Mouse (Mus musculus): ENCODE data around the gene Engase. TPM values are rescaled to one million over a fixed set of nuclear protein-coding genes. Genes with fewer than 3 reads are reported as not detected.

The Engase gene
- total RNA-seq, 2 experiments from 2014 or later, result 1.3 to 5.5 TPM

DNA sequence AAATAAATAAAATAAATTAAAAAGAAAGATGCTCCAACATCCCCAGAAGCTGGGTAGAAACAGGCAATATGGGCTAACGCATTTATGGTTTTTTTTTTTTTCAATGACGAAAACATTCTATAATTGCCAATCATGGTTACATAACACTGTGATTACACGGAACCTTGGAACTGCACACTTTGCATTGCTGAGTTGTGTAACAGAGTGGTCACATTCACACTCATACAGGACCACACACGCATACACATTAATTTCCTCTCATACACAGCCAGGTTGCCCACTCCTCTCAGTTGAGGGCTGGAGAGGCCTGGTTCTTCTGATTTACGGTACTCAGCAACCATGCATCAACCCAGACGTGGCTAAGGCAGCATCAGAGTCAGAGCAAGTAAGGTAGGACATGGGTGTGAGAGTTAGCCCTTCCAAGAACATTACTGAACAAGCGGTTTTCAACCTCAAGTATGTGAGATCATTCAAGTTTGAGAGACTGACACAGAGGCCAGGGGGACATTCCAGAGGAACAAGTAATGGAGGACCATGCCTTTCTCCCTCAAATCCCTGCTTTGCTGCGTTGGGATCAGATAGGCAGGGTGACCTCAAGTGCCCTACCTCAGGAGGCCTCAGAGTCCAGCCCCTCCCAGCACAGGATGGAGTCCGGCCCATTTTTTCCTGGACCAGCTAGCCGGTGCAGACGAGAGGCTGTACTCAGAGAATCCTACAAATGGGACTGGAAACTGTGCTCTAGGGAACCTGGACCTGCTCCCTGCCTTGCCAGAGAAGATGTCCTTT, 22.6 kb upstream of the Engase start:
- ATAC-seq (ENCODE audit: poor library complexity, severe bottlenecking), result 0 out of 2 replicates have a peak, but pooled peaks have one; percentile 21

DNA sequence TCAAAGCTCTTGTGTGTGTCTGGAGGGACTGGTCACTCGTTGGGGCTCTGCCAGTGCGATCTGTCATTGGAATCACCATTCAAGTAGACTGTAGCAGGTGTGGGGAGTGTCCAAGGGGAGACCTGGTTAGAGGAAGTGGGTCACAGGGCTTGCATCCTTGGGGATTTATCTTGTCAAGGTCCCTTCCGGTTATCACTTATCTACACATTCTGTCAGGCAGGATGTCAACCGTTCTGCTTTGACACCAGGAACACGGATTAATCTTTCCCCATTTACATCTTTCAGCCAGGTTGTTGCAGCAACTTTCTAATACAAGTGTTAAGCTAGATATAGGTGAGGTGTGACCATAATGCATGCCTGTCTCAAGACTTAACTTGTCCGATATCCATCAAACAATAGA, 20.8 kb upstream of the Engase start:
- no peak for ATAC-seq (ENCODE audit: poor library complexity, severe bottlenecking)

DNA sequence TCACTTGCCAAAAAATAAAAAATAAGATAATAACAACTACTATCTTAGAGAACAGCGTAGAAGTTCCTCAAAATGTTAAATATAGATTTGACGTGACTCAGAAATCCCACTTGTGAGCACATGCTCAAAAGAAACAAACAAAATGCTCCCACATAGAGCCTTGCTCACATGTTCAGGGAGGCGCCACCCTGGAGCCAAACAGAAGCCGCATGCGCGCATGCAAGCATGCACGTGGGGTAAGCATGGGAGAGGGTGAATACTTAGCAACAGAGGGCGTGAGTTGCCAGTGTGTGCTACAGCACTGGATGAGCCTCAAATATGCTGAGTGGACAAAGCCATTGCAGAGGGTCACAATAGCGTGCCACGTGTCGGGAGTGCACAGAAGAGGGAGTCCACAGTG, 19.7 kb upstream of the Engase start:
- ATAC-seq (ENCODE audit: poor library complexity, severe bottlenecking), result no peak

DNA sequence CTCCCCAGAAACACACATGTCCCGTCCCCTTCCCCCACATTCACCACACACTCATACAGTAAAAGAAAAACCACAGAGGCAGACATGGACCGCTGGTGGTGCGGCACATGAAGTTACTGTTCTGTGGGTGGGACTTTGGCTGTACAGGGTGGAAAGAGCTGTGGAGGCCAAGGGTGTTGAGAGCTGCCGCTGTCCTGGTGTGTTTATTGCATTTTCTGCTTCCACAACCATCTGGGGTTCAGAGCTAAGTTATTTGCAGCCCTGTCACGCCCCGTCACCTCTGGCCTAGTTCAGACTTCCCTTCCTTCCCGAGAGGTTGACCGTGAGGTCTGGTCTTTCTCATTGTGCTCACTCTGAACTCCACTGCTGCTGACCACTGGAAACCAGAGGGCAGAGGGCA, 17.6 kb upstream of the Engase start:
- ATAC-seq (ENCODE audit: poor library complexity, severe bottlenecking), result peak; percentile 62

DNA sequence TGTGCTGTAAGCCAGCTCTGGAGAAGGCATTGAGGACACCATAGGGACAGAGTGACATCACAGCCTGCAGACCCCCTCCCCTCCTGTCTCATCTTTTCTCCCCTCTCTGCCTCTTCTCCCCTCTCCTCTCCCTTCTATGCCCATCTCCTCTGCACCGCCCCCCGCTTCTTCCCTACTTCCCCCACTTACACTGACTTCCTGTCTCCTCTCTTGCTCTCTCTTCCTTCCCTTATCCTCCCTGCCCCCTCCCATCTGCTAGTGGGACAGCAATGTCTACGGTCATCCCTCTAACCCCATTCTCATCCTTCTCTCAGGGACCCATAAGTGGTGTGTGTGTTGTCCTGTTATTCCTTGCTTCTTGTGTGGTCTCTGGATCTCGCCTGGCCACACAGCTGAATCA, 17.1 kb upstream of the Engase start:
- ATAC-seq (ENCODE audit: poor library complexity, severe bottlenecking), result peak; percentile 47

DNA sequence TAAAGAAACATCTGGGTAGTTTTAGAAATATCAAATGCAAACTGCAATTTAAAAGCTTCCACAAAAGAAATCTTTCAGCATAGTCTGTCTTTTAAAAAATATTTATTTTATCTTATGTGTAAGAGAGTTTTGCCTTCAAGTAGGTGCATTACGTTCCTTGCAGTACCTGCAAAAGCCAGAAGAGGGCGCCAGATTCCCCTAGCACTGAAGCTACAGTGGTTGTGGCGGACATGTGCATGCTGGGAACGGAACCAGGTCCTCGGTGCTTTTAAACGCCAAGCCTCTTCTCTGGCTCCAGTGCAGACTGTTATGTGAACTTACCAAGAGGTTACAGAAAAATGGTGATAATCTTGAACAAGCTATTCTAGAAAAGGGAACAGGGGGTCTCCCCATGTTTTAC, 16.3 kb upstream of the Engase start:
- 0 out of 2 replicates have a peak, but pooled peaks have one; percentile 43 for ATAC-seq (ENCODE audit: poor library complexity, severe bottlenecking)

- no peak for ATAC-seq (ENCODE audit: poor library complexity, severe bottlenecking)
These were observed 9.1 kb upstream of the Engase start for GRCm38 (mm10) chr11:118467441-118468035.

DNA sequence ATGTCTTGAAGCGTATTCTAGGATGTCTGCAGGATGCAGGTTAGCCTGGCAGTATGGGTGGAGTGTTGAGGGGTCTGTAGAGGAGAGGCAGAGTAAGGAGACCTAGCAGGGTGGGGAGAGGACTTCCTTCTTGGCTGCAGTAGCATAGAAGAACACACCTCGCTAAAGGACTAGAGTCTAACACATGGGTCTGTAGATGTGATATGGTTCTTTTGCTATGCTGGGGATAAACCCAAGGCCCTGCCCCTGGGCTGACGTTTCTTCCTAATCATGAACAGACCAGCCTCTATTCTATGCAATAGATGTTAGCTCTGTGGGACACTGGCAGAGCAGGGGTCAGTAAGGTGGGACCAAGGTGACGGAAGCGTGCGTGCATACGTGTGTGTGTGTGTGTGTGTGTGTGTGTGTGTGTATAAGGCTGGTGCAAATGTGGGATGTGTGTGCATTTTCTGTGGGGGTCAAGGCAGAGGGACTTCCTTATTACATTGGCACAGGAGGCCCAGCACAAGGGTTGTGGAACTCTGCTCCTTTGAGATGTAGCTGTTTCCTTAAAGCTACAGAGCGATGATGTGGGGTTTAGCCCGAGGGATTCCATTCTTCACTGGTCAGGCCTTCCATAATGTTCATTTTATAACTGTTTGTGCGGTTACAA, 7.0 kb upstream of the Engase start:
- 0 out of 2 replicates have a peak, but pooled peaks have one; percentile 19 for ATAC-seq (ENCODE audit: poor library complexity, severe bottlenecking)

- peak; percentile 66 for ATAC-seq (ENCODE audit: poor library complexity, severe bottlenecking)
These were observed 6.2 kb upstream of the Engase start for GRCm38 (mm10) chr11:118470234-118470966.

GRCm38 (mm10) chr11:118471676-118472075, 5.0 kb upstream of the Engase start:
- no peak for ATAC-seq (ENCODE audit: poor library complexity, severe bottlenecking)

GRCm38 (mm10) chr11:118473161-118473560, 3.5 kb upstream of the Engase start:
- ATAC-seq (ENCODE audit: poor library complexity, severe bottlenecking), result no peak

DNA sequence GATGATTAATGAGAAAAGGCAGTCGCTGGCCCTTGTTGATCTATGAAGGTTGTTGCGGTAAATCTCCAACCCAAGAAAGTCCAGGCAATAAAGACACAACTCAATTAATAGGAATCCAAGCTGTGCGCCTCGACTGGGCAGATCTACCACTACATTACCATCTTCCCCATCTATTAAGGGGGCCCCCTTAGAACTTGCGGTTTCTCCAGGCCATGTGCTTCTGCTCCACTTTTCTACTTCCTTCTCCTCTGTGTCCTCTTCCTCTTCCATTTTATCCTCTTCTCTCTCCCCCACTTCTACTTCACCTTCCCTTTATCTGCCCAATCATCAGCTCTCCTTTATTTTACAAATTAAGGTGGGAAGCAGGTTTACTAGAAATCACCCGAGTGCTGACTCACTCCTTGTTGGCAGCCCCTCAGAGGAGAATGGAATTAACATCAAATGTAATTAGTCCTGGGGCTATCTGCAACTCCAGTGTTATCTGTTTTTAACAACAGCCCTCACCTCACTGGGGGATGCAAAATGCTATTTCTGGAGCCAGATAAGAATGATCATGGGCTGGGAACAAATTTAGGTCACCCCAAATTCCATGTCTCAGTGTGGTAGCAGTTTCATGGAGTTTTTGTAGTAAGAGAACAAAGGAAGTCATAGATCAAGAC, 2.7 kb upstream of the Engase start:
- no peak for ATAC-seq (ENCODE audit: poor library complexity, severe bottlenecking)

DNA sequence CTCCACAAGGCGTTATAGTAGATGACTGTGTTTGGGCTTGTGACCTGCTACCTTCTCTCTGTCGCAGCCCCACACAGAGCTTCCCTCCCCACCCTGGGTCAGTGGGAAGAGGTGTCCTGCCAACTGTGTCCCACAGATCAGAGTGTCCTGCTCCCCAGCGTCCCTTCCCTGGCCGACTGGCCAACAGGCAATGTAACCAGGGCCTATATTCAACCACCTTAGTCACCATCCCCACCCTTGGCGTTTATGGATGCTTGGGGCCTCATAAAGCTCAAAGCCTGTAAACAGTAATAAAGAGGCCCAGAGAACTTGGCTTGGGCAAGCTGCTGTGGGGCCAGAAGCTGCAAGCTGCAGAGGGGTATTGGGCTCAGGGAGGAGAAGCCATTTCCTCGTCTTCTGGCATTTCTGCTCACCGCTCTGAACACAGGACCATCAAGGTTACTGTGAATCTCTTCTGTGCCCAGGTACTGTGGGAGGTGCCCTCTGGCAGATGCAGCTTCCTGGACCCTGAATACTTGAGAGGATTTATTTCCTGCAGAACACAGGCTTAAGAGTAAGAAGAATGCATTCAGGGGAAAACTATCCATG, 1.0 kb upstream of the Engase start:
- ATAC-seq (ENCODE audit: poor library complexity, severe bottlenecking), result no peak

DNA sequence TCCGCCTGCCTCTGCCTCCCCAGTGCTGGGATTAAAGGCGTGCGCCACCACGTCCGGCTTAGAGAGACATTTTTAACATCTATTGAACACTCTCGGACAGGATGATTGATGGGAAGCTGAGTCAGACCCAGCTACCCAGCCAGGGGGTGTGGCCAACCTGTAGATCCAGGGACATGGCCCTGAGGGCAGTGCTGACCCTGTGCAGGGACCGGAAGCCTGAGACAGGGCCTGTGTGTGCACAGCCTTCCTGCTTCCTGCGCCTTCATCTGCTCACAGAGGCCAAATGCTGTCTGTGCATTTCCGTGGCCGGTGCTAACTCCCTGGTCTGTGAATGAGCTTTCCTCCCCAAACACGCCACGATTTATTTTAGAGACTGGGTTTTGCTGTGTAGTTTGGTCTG, 3.1 kb downstream of the Engase start:
- ATAC-seq (ENCODE audit: poor library complexity, severe bottlenecking), result no peak

- ATAC-seq (ENCODE audit: poor library complexity, severe bottlenecking), result no peak
These were observed 4.6 kb downstream of the Engase start for GRCm38 (mm10) chr11:118481231-118481630.

- no peak for ATAC-seq (ENCODE audit: poor library complexity, severe bottlenecking)
These were observed 5.1 kb downstream of the Engase start for GRCm38 (mm10) chr11:118481751-118482150.

DNA sequence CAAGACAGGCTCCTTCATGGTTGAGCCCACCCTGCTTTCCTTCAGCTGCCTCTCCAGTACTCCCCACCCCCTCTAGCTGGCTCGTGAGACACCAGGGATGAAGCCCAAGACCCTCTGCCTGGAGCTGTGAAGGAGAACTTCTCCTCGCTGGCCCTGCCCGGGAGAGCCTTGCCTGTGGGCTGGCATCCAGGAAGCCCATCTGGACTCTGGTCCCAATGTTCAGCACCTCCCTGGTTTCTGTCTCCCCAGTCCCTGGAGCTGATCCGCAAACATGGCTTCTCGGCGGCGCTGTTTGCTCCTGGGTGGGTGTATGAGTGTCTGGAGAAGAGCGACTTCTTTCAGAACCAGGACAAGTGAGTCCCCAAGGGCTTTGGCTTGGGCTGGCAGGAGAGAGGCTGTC, 7.5 kb downstream of the Engase start:
- ATAC-seq (ENCODE audit: poor library complexity, severe bottlenecking), result no peak

GRCm38 (mm10) chr11:118485338-118485737, 8.7 kb downstream of the Engase start:
- ATAC-seq (ENCODE audit: poor library complexity, severe bottlenecking), result no peak

GRCm38 (mm10) chr11:118485780-118486179, 9.2 kb downstream of the Engase start:
- no peak for ATAC-seq (ENCODE audit: poor library complexity, severe bottlenecking)

- no peak for ATAC-seq (ENCODE audit: poor library complexity, severe bottlenecking)
These were observed 9.7 kb downstream of the Engase start for GRCm38 (mm10) chr11:118486281-118486680.
